Comparison of ENCODE assay signal across 8 mouse cellular contexts in the genomic region with DNA sequence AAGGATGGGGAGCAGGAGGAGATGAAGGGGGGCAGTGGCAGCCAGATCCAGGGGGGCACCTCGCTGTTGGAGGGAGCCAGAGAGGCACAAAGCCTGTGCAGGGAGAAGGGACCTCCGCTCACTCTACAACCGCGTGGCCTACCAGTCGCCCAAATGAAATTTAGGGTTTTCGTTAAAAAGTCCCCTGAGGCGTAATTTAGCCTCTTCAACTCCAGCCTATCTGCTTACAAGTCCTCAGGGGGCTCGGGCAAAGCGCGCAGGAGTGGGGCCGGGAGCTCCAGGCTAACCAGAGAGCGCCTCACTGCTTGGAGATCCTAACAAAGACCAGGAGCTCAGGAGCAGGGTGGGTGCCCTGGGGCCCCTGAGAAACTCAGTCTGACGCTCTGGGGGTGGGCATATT. TPM values are rescaled to one million over a fixed set of nuclear protein-coding genes. Genes with fewer than 3 reads are reported as not detected.
DNase-seq lines count a peak whose midpoint lies in the region; ATAC-seq lines count a peak whose summit lies in the region.

No protein-coding gene starts in this region.

- peak overlapping the region; percentile 93 for H3K4me3 ChIP-seq in megakaryocyte, embryonic 14.5 days (replicated peaks)
- peak overlapping the region; percentile 33 for H3K4me3 ChIP-seq in hindbrain, embryonic 13.5 days
- peak overlapping the region; percentile 24 for H3K4me3 ChIP-seq in midbrain, embryonic 12.5 days

- H3K4me2 ChIP-seq in hindbrain, embryonic 13.5 days, result peak overlapping the region; percentile 56
- peak overlapping the region; percentile 56 for H3K4me2 ChIP-seq in midbrain, embryonic 12.5 days (replicated peaks)

- peaks cover under 1% of the 10 kb centered on the region; the same call in 1 of the 2 replicates for H3K9me3 ChIP-seq in megakaryocyte, embryonic 14.5 days
- H3K9me3 ChIP-seq in hindbrain, embryonic 13.5 days, result no peaks in the 10 kb centered on the region
- H3K9me3 ChIP-seq in midbrain, embryonic 12.5 days, result no peaks in the 10 kb centered on the region

- H3K36me3 ChIP-seq in megakaryocyte, embryonic 14.5 days (replicated peaks; ENCODE audit: low read length), result peaks cover 23% of the 10 kb centered on the region
- no peaks in the 10 kb centered on the region; the same call in 1 of the 2 replicates for H3K36me3 ChIP-seq in hindbrain, embryonic 13.5 days
- H3K36me3 ChIP-seq in midbrain, embryonic 12.5 days, result no peaks in the 10 kb centered on the region

- ATAC-seq in megakaryocyte, adult 5-6 weeks (ENCODE audit: poor library complexity, severe bottlenecking), result no peak
- ATAC-seq in hindbrain, embryonic 13.5 days (ENCODE audit: low FRiP score), result peak; percentile 82
- ATAC-seq in midbrain, embryonic 12.5 days (ENCODE audit: low FRiP score, low read depth), result peak; percentile 88
- ATAC-seq in inflammation-experienced regulatory T-cells, adult 6 months, result no peak

- H3K4me1 ChIP-seq in megakaryocyte, embryonic 14.5 days, result peaks cover 79% of the 10 kb centered on the region
- peaks cover 38% of the 10 kb centered on the region for H3K4me1 ChIP-seq in hindbrain, embryonic 13.5 days (replicated peaks)
- peaks cover 37% of the 10 kb centered on the region for H3K4me1 ChIP-seq in midbrain, embryonic 12.5 days

- no peaks in the 10 kb centered on the region for H3K27me3 ChIP-seq in megakaryocyte, embryonic 14.5 days (replicated peaks)
- H3K27me3 ChIP-seq in hindbrain, embryonic 13.5 days, result no peaks in the 10 kb centered on the region
- no peaks in the 10 kb centered on the region for H3K27me3 ChIP-seq in midbrain, embryonic 12.5 days

- peak overlapping the region; percentile 69 for H3K9ac ChIP-seq in hindbrain, embryonic 13.5 days
- peak overlapping the region; percentile 60 for H3K9ac ChIP-seq in midbrain, embryonic 12.5 days (replicated peaks)

- WGBS in hindbrain, embryonic 13.5 days, result 2% methylated on average over 13 of the region's 13 CpGs
- WGBS in midbrain, embryonic 12.5 days, result under 1% methylated on average over 13 of the region's 13 CpGs

- DNase-seq in adrenal gland, adult (ENCODE audit: inconsistent age in 2 of 2, low spot score in 1 of 2), result peak; percentile 22 to 55
- DNase-seq in adrenal gland, adult 8-10 months, result no peak
- DNase-seq in urinary bladder, postnatal 4 days (ENCODE audit: low spot score in 2 of 2), result no peak

- peak overlapping the region; percentile 96 for H3K27ac ChIP-seq in hindbrain, embryonic 13.5 days
- peak overlapping the region; percentile 97 for H3K27ac ChIP-seq in midbrain, embryonic 12.5 days (replicated peaks)

RNA-seq across cellular contexts. Expression of gene Mgst2, which starts 41.8 kb away (rescaled TPM):
- 100 to 1,000 TPM; 209 to 255 (median 219) TPM for total RNA-seq in adrenal gland, adult 8-10 months (2022)
- 1.1 TPM in 1 of 2 replicates, not detected in the other for polyA plus RNA-seq in megakaryocyte, embryonic 14.5 days (2012; ENCODE audit: insufficient read depth, low replicate concordance)
- total RNA-seq in megakaryocyte, adult 5-6 weeks (2015), result 66.9 and 85.5 TPM in 2 replicates
- 38.3 and 40.8 TPM in 2 replicates for total RNA-seq in megakaryocyte, adult 5-6 weeks (2017)
- polyA plus RNA-seq in hindbrain, embryonic 13.5 days (2015; fragmentation: Nextera tagmentation; extraction: Ambion mirVana), result 0.49 and 0.64 TPM in 2 replicates
- polyA plus RNA-seq in midbrain, embryonic 12.5 days (2016; fragmentation: Nextera tagmentation; extraction: Ambion mirVana), result 0.45 and 0.92 TPM in 2 replicates
- polyA plus RNA-seq in inflammation-experienced regulatory T-cells, adult 6 months (2017; shearing (Covaris generic)), result 100 to 1,000 TPM in 1 of 3 experiments, 10 to 100 TPM in 2; 13.4 to 184 (median 82.2) TPM

Comparison
In these comparisons a context has a peak if more than half of its experiments do, and no peak if none do; other contexts are left out.
1. DNase-seq: peak in adrenal gland, adult (2 of 2); none in adrenal gland, adult 8-10 months (single experiment) and urinary bladder, postnatal 4 days (0 of 2).
2. H3K4me3 ChIP-seq: peak in every context shown above with its lines; median percentile 93 in megakaryocyte, embryonic 14.5 days; 33 in hindbrain, embryonic 13.5 days; 24 in midbrain, embryonic 12.5 days.
3. ATAC-seq: peak in hindbrain, embryonic 13.5 days (single experiment) and midbrain, embryonic 12.5 days (single experiment); none in megakaryocyte, adult 5-6 weeks (single experiment) and inflammation-experienced regulatory T-cells, adult 6 months (single experiment).